Mouse (Mus musculus) liver, adult (tissue): Measurements from ENCODE around the gene Setd2.
A peak's percentile ranks its signal among the peaks of the same experiment; 100 is the strongest.

Experiments
- GATA4 ChIP-seq: IDR thresholded peaks from 2 replicates; pipeline ENCODE4 v1.6.1; 2014; ENCODE audit warnings: mild to moderate bottlenecking, low read length; ENCODE audit not compliant: insufficient replicate concordance

Gene Setd2

DNA sequence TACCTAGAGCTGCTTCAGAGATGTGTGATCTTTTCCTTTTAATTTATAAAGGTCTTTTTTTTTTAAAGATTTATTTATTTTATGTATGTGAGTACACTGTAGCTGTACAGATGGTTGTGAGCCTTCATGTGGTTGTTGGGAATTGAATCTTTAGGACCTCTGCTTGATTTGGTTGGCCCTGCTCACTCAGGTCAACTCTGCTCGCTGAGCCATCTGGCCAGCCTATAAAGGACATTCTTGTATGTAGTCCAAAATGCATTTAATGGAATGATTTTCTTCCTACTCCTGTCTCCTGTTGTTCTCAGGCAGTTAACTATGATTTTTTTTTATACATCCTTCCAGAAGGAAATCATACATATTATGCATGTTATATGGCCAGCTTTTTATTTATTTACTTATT is 51.1 kb downstream of the Setd2 start:
- no peak for TF ChIP-seq GATA4

DNA sequence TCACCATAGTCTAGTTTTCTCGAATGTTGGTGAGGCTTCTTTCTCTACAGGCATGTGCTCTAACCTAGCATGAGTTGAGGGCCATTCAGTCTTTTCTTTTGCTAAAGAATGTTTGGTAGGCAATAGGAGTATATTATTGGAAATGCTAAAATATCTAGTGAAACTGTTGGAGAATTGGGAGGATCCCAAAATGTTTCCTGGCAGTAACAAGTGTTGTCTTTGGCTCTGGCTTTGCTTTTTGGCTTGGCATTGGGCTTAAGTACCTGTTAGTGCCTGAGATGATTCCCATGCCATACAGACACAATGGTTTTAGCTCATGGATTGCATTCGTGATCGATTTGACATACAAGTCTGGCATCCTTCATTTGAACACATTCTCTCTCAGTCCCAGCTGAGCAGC is 79.1 kb downstream of the Setd2 start:
- TF ChIP-seq GATA4: no peak

DNA sequence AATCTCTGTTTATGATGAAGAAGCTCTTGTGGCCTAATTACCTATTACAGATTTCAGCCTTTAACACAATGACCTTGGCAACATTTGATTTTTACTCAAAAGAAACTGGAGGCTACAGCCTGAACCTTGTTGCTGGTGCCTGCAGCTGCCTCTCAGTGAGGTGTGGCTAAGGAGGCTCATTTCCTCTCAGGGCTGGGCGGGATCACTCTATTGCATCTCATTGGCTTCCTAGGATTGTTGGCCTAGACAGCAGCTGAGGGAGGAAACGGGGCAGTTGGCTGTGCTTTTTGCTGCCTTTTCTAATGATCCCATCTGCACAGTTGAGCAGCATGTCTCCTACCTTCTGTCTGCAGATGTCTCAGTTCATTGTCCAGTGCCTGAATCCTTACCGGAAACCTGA is 84.7 kb downstream of the Setd2 start:
- TF ChIP-seq GATA4: no peak

DNA sequence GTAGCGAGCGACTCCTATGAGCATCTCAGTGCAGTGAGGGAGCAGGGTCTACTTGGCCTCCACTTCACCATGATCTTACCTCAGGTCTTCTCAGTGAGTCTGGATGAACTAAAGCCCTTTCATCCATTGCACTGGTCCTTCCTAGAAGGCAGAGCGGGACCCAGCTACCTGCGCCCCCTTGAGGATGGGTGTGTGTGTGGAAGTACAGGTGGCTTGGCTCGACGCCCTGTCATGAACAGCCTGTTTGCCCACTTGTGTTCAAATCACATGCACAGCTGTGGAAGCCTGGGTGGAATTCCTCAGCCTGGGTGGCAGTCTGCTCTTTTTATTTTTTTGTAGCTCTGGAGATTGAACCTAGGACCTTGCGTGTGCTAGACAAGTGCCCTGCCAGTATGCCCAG is 87.8 kb downstream of the Setd2 start:
- TF ChIP-seq GATA4: no peak

DNA sequence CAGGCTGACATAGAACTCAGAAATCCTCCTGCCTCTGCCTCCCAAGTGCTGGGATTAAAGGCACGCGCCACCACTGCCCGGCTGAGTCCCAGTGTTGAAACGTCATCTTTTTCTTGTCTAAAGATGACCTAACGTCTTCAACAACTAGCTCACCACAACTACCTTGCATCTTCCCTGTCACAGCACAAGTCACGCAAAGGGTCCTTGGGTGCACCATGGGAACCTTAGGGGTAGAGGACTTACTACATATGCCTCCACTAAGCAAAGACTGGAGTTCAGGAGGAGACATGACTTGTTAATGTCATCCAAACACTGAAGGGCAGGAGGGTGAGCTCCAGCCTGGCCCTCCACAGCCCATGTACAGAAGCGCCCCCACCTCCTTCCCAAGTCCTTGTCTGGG is 88.3 kb downstream of the Setd2 start:
- no peak for TF ChIP-seq GATA4

DNA sequence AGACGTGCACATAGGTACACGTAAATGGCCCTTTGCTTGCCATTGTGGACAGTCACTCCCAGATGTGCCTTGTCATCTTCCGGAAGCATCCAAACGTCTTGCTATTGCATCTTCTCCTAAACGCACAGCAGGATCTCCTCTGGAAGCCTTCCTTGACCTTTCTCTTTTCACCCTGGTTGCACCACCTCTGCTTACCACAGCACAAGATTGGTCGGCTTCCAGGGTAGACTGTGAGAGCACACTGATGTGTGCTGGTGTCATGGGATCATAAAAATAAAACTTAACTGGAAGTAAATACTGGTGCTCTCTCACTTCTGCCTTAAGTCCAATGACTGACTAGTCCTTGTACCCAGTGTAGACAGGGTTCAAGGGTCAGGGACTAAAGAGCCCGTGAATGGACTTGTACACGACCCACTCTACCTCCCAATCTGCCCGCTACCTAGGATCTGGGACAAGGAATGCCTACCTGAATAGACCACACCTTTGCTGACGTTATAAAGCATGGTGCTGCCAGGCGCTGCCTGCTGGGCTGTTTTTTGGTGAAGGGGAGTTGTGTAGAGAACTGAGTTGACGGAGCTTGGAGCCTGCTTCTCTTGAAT is 90.3 kb downstream of the Setd2 start:
- TF ChIP-seq GATA4: no peak

DNA sequence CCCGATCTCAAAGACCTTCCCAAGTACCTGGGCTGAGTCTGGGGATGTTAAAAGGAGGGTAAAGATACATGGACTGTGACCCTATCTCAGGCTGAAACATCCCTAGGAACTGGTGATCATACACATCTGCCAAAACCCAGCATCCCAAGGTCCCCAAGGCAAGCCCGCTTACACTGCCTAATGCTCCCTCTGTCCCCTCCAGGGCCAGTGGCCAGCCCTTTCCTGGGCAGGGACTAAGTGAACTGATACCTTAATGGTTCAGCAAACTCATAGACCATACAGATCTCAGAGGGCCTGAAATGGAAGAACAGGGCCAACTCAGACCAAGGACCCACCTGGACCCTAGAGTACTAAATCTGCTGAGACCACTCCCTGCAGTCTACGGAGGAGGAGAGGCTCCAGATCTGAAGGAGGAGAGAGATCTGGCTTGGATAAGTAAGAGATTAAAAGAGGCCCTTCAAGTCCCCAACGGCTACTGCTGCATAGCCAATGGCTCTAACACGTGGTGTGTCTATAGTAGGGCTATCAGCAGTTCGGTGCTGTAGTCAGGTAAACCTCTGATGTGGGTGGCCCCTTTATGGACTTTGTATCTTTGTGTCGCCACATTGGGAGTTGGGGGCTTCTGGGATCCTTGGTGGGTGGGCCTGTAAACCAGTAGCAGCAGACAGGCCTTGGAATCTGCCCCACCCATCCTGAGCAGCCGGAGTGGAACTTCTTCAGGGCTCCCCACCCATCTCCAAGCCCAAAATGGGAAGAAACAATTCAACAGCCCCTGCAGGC is 91.2 kb downstream of the Setd2 start:
- TF ChIP-seq GATA4: no peak

DNA sequence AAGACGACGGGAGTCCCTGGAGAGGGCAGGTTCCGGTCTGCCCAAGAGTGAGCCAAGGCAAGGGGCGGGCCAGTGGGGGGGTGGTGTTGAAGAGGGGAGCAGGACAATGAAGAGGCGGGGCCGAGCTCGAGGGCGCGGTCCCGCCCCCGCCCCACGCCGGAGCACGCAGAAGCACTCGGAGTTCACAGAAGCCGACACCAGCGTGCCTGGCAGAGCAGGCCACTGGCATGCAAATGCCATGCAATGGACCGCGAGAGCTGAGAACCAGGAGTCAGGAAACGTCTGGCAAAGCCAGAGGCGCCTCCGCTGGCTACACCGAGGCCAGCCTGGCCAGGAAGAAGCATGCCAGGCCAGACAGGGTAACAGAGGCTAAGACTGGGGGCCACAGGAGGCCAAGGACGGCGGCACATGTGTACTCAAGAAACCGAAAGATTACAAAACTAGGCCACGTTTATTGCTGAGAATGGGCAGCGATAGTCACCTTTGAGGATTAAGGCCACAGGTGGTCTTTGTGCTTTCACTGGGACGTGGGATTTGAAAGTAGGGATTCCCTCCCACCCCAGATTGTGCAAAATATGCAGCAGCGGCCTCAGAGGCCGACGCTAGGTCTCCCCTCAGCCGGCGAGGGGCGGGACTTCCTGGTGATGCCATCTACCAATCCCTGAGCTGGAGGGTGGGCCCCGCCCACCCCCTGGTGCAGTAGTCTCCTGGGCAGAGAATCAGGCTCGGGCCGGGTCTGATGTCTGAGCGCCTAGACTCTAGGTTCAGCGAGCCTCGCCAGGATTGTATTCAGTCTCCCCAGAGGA is 92.2 kb downstream of the Setd2 start, which contains the start of gene Nradd:
Gene Nradd, minus strand, starts transcription at position 92 of the 806 bp plus-strand sequence.
- TF ChIP-seq GATA4: no peak

DNA sequence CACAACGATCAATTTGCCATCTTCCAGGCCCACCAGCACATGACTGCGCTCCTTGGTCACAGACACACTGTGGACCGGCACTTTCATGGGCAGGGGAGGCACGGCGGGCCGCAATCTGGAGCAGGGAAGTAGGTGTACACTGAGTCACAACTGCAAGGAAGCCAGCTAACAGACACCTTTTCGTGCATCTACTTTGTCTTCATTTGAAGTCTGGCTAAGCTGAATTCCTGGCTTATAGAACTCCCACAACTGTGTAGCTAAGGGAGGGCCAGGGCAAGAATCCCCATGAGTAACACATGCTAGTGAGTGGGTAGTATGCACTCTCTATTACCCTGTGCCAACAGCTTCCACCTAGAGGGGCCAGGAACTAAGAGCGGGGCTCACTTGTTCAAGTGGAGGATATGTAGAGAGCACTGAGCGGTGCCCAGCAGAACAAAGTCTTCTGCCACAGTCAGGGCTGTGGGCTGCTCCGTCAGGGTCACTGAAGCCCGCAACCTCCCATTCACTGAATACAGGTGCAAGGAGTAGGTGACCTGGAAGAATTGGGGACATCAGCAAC is 93.0 kb downstream of the Setd2 start:
- no peak for TF ChIP-seq GATA4

DNA sequence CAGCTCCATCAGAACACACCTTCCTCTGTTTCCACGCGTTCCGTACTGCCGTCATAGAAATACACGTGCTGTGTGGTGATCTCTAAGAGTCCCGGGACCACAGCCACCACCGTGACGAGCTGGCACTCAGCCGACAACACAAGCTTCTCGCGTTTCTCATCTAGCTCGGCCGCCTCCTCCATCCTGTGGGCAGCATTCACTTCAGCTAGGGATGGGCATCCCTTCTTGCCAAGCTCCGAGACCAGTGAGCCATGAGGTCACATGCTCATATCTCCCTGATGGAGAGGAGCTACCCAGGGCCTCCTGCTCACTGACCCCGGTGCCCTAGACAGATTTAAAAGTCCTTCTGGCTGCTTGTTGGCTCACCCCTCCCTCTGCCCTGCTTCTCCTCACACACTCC is 97.8 kb downstream of the Setd2 start:
- no peak for TF ChIP-seq GATA4

DNA sequence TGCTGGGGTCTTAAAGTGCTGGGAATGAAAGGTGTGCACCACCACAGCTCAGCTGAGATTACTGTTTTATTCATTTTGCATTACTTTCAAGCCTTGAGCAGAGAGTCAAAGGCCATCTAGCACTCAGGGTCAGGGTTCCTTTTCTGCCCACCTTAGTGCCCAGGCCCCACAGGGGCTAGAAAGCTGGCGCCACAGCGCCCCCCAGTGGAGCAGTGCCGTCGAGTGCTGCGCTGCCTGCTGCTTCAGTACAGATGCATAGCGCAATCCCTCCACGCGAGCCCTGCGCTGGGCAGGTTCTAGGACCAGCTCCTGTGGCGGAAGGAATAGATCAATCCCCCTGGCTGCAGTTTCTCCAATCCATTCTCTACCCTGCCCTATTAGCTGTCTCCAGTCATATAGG is 98.8 kb downstream of the Setd2 start:
- TF ChIP-seq GATA4: no peak

DNA sequence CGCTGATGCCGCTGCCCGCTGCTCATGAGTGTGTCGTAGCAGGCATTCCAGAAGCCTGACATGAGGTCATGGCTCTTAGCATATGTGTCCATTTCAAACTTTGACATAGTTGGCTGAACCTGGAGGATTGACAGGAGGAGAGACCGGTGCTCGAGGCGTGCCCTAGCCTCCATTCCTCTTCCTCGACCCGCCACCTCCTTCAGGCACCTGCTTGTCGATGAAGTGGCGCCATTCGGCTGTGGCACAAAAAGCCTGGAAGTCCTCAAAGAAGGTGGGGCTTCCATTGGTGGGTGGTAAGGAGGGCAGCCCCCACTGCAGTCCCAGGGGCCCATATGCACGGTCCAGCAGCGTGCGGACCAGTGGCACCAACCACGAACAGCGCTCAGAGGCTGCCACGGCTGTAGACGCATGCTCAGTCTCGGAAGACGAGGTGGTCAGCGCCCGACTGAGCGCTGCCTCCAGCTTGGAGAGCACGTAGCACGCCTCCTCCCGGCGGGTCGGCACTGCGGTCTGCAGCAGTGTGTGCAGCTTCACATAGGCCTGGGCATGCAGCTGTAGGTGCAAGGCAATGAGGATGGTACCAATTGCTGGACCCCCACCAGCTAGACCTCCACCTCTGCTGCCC is 99.4 kb downstream of the Setd2 start:
- no peak for TF ChIP-seq GATA4

DNA sequence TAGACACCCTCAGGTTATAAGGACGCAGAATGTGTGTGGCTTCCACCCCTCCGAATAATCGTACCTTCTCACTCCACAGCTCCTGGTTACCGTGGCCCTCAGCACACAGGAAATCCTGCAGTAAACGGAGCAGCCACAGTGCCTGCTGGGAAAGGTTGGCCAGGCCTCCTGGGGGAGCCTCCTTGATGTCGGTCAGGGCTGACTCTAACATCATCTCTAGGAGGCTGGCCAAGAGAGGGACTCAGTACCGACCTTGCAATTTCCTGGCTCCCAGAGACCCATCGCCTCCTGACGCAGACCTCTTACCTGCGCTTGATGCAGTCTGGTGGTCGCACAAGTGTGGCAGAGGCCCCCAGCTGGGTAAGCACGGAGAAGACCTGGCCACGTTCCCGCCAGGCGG is 100.3 kb downstream of the Setd2 start:
- no peak for TF ChIP-seq GATA4

DNA sequence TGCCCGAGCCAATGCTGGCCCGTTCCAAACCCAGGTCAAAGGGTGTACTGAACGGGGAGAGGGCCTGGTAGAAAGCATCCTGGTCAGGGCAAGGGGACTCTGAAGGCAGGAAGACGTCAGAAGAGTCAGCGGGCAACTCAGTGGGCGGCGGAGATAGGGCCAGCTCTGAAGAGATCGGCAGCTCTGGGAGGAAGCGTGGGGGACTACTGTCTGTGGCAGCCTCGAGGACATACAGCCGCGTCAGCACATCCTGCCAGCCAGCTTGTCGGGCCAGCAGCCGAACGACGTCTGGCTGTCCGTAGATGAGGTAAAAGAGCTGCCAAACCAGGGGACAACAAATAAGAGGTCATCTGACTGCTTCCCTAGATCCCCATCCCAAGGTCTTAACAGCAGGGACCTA is 101.5 kb downstream of the Setd2 start:
- peak; percentile 41; the same call in 1 of the 2 replicates for TF ChIP-seq GATA4

DNA sequence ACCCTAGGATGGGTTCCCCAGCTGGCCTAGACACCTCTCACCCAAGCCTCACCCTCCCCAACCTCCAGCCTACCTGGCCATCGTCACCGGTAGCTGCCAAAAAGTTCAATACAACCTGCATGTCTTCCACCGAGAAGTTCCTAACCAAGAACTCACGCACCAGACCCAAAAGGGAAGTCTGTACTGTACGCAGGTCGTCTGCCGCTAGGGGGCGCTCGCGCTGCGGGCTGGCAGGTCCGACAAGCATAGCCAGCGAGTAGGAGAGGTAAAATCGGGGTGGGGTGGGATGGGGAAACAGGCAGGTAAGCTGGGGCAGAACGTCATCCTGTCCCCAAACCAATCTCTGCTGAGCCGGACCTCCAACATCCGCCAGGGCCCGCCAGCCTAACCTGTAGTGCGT is 102.8 kb downstream of the Setd2 start:
- TF ChIP-seq GATA4: no peak

DNA sequence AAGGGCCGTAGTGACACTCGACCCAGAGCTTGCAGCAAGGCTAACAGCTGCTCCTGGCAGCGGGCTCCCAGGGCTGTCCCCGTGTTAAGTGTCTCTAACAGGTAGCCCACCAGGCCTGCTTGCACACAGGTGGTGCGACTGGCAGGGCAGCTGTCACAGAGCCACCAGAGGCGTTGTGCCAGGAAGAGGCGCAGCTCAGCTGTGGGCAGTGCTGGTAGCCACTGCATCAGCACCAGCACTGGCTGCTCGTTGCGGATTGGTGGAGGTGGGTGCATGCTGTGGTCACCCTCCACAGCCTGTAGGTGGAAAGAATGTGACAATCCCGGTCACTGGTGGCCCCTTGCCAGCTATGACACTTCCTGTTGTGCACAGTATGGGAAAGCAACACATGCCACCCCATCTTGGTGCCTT is 106.2 kb downstream of the Setd2 start:
- no peak for TF ChIP-seq GATA4

DNA sequence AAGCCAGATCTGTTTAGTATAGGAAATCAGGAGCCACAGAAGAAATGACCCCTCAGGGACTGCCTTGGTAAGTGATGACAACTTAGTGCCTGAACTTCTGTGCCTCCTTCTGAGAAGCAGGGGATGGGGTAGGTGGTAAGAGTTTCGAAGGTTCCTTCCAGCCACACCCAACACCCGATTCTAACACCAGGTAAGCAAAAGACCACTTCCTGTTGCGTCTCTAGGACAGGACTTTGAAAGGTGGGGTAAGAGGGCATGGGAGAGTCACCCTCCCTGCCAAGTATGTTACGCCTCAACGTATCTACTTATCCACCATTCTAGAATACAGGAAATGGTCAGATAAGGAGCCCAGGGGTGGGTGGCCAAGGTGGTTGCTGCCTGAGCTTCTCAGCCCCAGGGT is 108.6 kb downstream of the Setd2 start:
- no peak for TF ChIP-seq GATA4
